Mouse (Mus musculus) small intestine, adult 2 months (tissue): ENCODE results near the gene Slc1a7. TPM values are rescaled to one million over a fixed set of nuclear protein-coding genes. Genes with fewer than 3 reads are reported as not detected.

Experiments used
- H3K27ac ChIP-seq: fragments of 200-500 bp; 2 replicates; pipeline ENCODE4 v1.5.1; 2012; ENCODE audit warnings: low read depth, low read length, control low read depth, inconsistent platforms; ENCODE audit not compliant: insufficient read depth
- H3K27me3 ChIP-seq: fragments of 200-500 bp; 2 replicates; pipeline ENCODE4 v1.6.1; 2012; ENCODE audit warnings: mild to moderate bottlenecking, moderate library complexity, low read length, inconsistent platforms; ENCODE audit not compliant: control insufficient read depth, insufficient read depth
- H3K36me3 ChIP-seq: fragments of 200-500 bp; 2 replicates; pipeline ENCODE4 v1.6.1; 2012; ENCODE audit warnings: mild to moderate bottlenecking, low read length, control low read depth, inconsistent platforms; ENCODE audit not compliant: control insufficient read depth, insufficient read depth
- H3K4me1 ChIP-seq: fragments of 200-500 bp; 2 replicates; pipeline ENCODE4 v1.6.1; 2012; ENCODE audit warnings: low read length, inconsistent platforms, mixed read lengths; ENCODE audit not compliant: control insufficient read depth, insufficient read depth, insufficient read length
- H3K4me3 ChIP-seq: fragments of 200-500 bp; 2 replicates; pipeline ENCODE4 v1.5.1; 2012; ENCODE audit warnings: low read depth, mild to moderate bottlenecking, control low read depth, inconsistent platforms, low read length, moderate library complexity
- CTCF ChIP-seq: fragments of 200-500 bp; IDR thresholded peaks from 2 replicates; pipeline ENCODE4 v1.5.1; 2012; ENCODE audit warnings: low read depth, mild to moderate bottlenecking, control low read depth, inconsistent platforms, low read length, moderate library complexity, mixed read lengths; ENCODE audit not compliant: insufficient replicate concordance, insufficient read length; ENCODE audit errors: extremely low read depth
- POLR2A ChIP-seq: fragments of 200-500 bp; IDR thresholded peaks from 2 replicates; pipeline ENCODE4 v1.6.1; 2012; ENCODE audit warnings: low read depth, mild to moderate bottlenecking, control low read depth, inconsistent platforms, low read length, moderate library complexity
- WGBS: fragments of 180-500 bp; shearing (Covaris S2); methylation state at CpG from one replicate; pipeline ENCODE4 v1.1.7; 2018; 5-methylcytosine and 5-hydroxymethylcytosine counted together
- polyA plus RNA-seq: library from polyadenylated mRNA; depleted of rRNA; stranded (reverse); fragments of >200 nt; gene quantifications from 2 replicates; pipeline ENCODE4 v1.2.3, GENCODE M21; 2012

Slc1a7 gene
- polyA plus RNA-seq, 1 experiment: 0.16 TPM

DNA sequence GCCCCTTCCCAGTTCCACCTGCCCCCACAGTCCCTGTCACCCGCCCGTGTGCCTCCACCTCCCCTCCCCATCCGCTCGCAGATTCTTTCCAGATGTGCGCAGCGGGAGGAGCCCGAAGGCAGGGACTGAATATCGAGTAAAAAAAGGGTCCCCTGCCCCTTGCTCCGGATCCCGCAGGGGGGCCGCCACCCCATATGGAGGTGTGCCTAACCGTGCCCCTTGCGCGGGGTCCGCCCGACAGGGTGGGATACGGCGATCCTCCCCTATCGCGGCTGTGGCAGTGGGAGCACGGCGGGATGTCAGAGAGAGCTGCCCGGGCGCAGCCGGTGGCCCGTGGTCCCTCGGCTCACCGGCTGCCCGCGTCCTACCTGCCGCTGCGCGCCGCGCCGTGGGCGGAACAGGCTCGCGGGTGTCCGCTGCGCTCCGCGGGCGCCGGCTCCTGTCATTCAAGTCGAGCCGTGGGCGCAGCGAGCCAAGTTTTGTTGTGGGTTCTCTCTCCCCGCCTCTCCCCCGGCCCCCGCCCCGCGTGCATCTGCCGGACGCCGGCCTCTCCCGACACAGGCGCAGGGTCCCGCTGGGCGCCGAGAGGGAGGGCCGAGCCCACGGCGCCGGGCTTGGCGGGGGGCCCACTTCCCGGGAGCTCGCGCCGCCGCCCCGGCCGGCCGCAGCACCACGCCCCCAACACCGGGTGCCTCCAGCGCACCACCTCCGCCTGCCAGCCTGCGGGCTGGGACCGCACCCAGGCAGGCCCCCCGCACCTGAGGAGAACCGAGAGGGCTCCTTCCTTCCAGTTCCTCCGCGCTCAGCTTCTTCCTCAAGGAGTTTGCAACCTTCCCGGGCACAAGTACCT lies 63.6 kb downstream of the Slc1a7 start:
- Histone ChIP-seq H3K4me1 (peaks cover 23% of the 10 kb centered on the region), H3K4me3 (peak overlapping the region; percentile 75), H3K27me3 (no peaks in the 10 kb centered on the region; the same call in 1 of the 2 replicates), H3K27ac (peak overlapping the region; percentile 25), H3K36me3 (no peaks in the 10 kb centered on the region)
- under 1% methylated on average over 75 of the region's 86 CpGs for WGBS
- TF ChIP-seq POLR2A (peak; percentile 9; the same call in 1 of the 2 replicates), CTCF (no peak)

DNA sequence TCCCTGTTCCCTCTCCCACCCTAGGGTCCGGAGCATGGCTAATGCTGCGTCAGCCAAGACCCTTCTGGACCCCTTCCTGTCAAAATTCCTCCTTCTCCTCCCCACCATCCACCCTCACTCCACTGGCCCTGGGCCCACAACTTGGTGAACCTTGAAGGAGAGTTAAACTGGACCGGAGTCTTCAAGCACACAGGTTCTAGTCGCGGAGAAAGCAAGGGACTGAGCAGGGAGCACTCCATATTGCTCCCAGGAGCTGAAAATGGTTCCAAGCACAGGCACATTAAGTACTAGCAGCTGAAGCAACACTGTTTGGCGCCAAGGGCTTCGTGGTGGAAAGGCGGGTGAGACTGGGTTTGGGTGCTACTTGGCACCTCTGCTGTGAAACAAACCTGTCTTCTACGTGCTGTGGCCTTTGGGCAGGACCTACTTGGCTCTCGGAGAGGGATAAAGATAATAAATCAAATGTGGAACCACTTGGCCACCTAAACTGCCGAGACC lies 64.3 kb downstream of the Slc1a7 start:
- TF ChIP-seq CTCF (no peak), POLR2A (no peak)
- Histone ChIP-seq H3K4me3 (peak overlapping the region; percentile 75), H3K27me3 (no peaks in the 10 kb centered on the region; the same call in 1 of the 2 replicates), H3K36me3 (no peaks in the 10 kb centered on the region; the same call in 1 of the 2 replicates), H3K27ac (peak overlapping the region; percentile 15), H3K4me1 (peaks cover 16% of the 10 kb centered on the region)
- WGBS: 64% methylated on average over 11 of the region's 11 CpGs

GRCm38 (mm10) chr4:108033041-108033764 lies 65.1 kb downstream of the Slc1a7 start:
- no peaks in the 10 kb centered on the region; the same call in 1 of the 2 replicates for H3K27me3 ChIP-seq
- no peak overlapping the region for H3K4me3 ChIP-seq
- no peaks in the 10 kb centered on the region; the same call in 1 of the 2 replicates for H3K36me3 ChIP-seq
- WGBS: 86% methylated on average over 8 of the region's 8 CpGs
- H3K4me1 ChIP-seq: peaks cover 8% of the 10 kb centered on the region
- 0 out of 2 replicates have a peak overlapping the region, but pooled peaks have one; percentile 15 for H3K27ac ChIP-seq
- no peak for TF ChIP-seq CTCF
- TF ChIP-seq POLR2A: no peak

DNA sequence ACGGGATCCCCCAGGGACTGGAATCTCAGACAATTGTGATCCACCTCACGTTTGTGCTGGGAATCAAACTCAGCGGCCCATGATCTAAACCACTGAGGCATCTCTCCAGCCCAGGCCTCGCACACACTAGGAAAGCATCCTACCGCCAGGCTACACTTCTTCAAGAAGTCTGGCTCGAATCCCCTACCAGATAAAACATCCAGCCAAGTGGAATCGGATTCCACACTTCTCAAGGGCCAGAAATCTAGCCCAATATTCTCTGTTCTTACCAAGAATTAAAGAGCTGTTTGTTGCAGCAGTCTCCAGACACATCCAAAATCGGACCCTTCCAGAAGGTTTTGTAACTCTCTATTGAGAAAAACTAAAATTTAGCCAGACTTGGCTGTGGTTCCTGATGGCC lies 68.9 kb downstream of the Slc1a7 start:
- no peak for TF ChIP-seq POLR2A
- no peak for TF ChIP-seq CTCF
- Histone ChIP-seq H3K4me3 (no peak overlapping the region), H3K36me3 (peaks cover 11% of the 10 kb centered on the region), H3K4me1 (no peaks in the 10 kb centered on the region), H3K27ac (no peak overlapping the region), H3K27me3 (no peaks in the 10 kb centered on the region)
- WGBS: 88% methylated on average over 8 of the region's 8 CpGs

DNA sequence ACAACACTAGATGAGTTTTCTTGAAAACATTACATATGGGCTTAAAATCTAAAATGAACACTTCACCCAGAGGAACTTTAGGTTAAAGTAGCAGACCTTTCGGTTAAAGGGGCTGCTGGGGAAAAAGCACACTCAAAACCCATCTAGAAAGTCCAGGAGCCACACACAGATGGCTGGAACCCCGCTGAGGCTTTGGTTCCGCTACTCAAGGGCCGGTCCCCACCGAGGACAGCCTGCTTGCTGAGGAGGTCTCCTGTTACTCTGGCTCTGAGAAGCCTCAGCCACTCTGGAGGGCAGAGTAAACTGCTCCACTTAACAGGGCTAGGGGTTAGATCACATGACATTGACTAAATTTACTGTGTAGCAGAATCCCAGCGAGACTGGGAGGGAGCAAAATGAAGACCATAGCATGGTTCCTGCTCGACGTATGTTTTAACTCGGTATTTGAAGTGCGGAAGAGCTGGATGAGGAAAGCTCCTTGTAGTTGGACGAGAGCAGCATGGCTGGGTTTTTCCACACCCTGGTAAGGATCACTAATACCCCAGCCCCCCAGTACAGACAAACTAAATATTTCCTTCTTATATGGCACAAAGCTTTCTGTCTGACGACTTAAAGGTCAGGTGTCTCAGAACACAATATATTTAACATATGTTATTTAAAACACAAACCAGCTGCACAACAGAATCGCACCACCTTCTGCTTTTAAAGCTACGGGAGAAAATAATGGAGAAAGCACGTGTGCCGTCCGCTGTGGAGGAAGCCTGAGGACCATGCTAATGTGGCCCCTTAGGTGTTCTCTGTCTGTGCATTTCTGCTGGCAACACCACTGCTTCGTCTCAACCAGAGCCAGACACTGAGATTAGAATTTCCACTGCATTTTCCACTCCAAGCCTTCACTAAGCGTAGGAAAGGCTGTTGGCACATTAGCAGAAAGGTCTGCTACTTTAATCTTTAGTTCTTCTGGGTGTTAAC lies 77.3 kb downstream of the Slc1a7 start:
- Histone ChIP-seq H3K27me3 (no peaks in the 10 kb centered on the region), H3K27ac (no peak overlapping the region), H3K4me1 (no peaks in the 10 kb centered on the region), H3K36me3 (peaks cover 67% of the 10 kb centered on the region), H3K4me3 (no peak overlapping the region)
- 88% methylated on average over 19 of the region's 19 CpGs for WGBS
- TF ChIP-seq POLR2A (no peak), CTCF (no peak)

GRCm38 (mm10) chr4:108046136-108046535 lies 78.0 kb downstream of the Slc1a7 start:
- no peak overlapping the region for H3K27ac ChIP-seq
- TF ChIP-seq CTCF (no peak), POLR2A (no peak)
- H3K4me3 ChIP-seq: no peak overlapping the region
- no peaks in the 10 kb centered on the region for H3K4me1 ChIP-seq
- 82% methylated on average over 8 of the region's 8 CpGs for WGBS
- peaks cover 68% of the 10 kb centered on the region for H3K36me3 ChIP-seq
- H3K27me3 ChIP-seq: no peaks in the 10 kb centered on the region
